Mouse (Mus musculus) c-Kit-positive CD71-negative TER-119-negative erythroid progenitor cells, embryonic 14.5 days (primary cell): Measurements from ENCODE around the gene Rgs11.
"Not testable (repeated sequence)": the region's sequence is repeated elsewhere in the genome, so short reads cannot be mapped to it uniquely, and the experiment has no call there.

Source experiments
- DNase-seq: peaks from one replicate; pipeline ENCODE4 v3.0.0-alpha.2; 2013; ENCODE audit warnings: low read depth

The Rgs11 gene

DNA sequence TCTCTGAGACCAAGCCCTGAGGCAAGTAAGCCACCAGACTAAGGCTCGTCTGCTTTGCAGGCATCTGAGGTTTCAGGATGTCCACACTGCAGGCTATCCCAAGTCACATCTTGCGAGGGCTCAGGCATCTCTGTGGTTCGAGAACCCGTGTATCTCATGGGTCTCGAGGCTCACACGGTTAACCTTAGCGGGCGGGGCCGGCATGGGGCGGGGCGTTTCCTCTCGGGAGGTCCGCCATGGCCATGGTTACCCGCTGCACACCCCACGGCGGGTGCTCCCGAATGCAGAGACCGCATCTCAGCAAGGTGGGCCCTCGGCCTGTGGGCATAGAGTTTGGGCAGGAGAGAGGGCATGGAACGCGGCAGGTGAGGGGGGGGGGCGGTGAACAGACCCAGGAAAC lies at the start of gene Rgs11:
Rgs11 (plus strand) TSS at position 215 of the 400 bp plus-strand sequence.
- DNase-seq, result no peak

- DNase-seq, result no peak
Measured at GRCm38 (mm10) chr17:26162736-26163135, 40.0 kb upstream of the Rgs11 start.

DNA sequence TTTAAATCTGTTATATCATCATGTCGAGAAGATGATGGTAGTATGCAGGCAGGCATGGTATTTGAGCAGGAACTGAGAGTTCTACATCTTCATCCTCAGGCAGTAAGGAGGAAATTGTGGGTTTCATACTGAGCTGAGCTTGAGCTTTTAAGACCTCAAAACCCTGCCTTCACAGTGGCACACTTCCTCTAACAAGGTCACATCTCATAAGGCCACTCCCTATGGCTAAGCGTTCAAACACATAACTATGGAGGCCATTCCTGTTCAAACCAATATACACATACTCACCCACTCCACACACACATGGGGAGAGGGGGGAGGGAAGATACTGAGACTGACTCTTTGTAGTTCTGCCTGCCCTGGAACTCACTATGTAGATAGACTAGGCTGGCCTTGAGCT lies 34.7 kb upstream of the Rgs11 start:
- DNase-seq, result peak; percentile 42

DNA sequence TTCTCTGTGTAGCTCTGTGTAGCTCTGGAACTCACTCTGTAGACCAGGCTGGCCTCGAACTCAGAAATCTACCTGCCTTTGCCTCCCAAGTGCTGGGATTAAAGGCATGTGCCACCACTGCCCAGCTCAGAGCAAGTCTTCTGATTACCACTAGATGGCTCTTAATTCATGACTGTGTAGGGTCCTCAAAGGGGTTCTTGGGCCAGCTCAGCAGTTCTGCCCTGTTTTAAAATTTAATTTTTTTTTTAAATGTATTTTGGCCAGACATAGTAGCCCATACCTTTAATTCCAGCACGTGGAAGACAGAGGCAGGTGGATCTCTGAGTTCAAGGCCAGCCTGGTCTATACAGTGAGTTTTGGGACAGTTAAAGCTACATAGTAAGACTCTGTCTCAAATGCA lies 27.5 kb upstream of the Rgs11 start:
- DNase-seq, result not testable (repeated sequence)

DNA sequence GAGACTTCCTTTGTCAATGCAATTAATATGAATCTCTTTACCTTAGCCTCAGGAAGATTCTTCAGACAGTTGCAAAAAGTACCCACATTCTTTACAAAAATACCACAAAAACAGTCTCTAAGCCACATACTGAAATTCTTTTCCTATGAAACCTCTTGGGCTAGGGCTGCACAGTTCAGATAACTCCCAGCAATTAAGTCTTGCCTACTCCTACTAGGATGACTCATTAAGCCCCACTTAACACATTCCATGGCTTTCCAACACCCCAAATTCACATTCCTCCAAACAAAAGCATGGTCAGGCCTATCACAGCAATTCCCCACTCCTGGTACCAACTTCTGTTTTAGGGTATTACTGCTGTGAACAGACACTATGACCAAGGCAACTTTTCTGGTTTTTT lies 24.1 kb upstream of the Rgs11 start:
- no peak for DNase-seq

DNA sequence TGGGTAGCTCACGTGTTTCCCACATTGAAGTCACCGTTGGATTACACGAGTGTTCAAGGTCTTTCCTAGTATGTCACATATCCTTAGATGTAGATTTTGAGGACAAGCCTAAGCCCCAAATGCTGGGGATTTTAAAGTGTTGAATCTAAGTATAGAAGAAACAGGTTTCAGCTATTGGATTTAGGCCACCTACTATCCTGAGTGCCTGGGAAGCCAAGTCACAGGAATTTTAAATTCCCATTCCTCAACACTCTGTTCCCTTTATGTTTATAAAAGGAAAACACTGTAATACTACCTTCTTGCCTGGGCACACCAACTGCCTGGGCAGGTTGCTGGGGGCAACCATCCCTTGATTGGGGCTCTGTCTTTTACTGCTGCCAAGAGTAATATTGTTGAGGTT lies 21.6 kb upstream of the Rgs11 start:
- no peak for DNase-seq

- DNase-seq, result no peak
Measured at GRCm38 (mm10) chr17:26187592-26187991, 15.2 kb upstream of the Rgs11 start.

DNA sequence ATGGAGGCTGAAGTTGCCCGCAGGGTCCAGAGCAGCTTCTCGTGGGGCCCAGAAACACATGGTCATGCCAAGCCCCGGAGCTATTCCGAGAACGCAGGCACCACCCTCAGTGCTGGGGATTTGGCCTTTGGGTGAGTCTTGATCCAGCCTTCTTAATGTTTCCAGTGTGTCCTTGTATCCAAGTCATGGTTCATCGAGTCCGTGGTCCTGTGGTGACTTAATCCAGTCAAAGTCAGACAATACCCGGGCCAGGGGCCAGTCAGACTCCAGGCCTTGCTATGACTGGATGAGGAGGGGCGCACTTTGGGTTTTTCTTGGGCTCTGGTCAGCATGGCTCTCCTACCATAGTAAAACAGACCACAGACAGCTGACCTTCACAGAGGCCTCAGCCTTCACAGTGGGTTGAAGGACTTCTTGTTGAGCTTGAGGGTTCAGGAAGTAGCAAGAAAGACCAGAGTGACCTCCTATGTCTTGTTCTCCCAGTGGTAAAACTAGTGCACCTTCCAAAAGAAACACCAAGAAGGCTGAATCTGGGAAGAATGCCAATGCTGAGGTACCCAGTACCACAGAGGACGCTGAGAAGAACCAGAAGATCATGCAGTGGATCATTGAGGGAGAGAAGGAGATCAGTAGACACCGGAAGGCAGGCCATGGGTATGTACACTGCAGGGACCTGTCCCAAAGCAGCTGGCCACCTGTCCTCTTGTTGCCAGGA lies 14.5 kb upstream of the Rgs11 start:
- DNase-seq, result no peak

- DNase-seq, result not testable (repeated sequence)
Measured at GRCm38 (mm10) chr17:26191486-26191885, 11.3 kb upstream of the Rgs11 start.

DNA sequence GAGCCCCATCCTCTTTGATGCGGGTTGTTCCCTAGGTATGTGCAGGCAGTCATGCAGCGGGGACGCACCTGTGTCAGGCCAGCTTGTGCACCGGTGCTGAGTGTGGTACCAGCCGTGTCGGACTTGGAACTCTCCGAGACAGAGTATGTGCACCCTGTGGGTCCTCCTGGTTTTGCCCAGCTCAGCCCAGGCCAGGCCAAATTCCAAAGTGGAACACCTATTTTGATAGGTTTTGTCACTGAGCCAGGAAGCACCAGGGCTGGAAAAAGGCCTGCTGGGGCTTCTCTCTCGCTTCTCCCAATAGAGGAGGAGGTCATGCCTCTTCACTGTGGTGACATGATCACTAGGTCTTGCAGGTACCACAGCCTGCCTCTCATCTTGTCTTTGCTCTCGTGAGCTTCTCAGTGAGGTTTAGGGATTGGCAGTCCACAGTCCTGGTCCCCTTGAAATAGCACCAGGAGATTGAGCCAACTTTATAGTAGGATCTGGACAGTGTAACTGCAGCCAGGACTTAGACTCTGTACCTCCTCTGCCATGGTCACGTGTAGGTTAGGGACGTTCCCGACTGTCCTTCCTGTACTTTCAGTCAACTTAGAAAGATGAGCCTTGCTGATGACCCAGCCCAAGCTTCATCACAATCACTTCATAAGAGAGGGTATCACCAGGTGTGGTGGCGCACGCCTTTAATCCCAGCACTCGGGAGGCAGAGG lies 10.1 kb upstream of the Rgs11 start:
- no peak for DNase-seq

- no peak for DNase-seq
Measured at GRCm38 (mm10) chr17:26198892-26199291, 3.9 kb upstream of the Rgs11 start, which contains the start of gene Pdia2. TSS of gene Pdia2 (minus strand) at chr17:26199087.

GRCm38 (mm10) chr17:26200831-26201705 lies 1.7 kb upstream of the Rgs11 start:
- no peak for DNase-seq

GRCm38 (mm10) chr17:26201998-26202397 lies 753 bp upstream of the Rgs11 start:
- no peak for DNase-seq

DNA sequence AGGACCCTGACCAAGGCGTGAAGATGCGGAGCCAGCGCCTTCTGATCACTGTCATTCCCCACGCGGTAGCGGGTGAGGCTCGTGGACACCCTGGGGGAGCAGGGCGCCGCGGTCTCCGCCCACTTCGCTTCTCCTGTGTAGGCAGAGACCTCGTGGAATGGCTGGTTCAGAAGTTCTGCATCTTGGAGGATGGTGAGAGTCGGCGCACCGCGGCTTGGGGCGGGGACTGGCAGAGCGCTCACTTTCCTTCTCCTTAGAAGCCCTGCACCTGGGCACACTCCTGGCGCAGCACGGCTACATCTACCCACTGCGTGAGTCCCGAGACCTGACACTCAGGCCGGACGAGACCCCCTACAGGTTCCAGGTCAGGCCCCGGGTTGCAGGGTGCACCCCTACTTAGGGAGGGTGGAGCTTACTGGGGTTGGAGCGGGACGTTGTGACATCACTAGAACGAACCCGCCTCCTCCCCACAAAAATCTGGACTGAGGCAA lies 615 bp downstream of the Rgs11 start:
- DNase-seq, result no peak

- no peak for DNase-seq
Measured at GRCm38 (mm10) chr17:26204766-26205165, 2.0 kb downstream of the Rgs11 start.

DNA sequence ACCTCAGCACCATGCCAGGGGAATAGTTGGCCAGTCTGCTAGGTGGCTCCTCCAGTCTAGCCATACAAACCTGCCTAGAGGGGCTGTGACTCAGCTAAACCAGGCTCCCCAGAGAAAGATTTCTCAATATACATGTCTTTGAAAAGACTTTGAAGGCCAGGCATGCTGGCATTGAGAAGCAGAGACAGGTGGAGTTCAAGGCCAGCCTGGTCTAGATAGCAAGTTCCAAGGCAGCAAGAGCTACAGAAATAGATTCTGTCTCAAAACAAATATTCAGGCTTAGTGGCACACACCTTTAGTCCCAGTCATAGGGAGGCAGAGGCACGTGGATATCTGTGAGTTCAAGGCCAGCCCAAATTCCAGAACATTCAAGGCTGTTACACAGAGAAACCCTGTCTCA lies 3.6 kb downstream of the Rgs11 start:
- no peak for DNase-seq

DNA sequence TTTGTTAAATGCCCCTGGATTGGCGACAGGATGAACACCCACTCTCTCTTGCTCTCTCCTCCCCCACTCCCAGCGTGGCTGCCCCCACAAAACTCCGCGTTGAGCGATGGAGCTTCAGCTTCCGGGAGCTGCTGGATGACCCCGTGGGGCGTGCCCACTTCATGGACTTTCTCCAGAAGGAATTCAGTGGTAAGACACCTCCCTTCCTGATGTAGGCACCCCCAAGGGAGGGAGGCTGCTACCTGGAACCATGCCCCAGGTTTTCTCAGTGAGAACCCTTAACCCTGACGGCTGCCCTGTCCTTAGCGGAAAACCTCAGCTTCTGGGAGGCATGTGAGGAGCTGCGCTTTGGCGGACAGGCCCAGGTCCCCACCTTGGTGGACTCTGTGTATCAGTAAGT lies 4.9 kb downstream of the Rgs11 start, which contains the start of gene Arhgdig:
Arhgdig (minus strand) TSS at position 101 of the 400 bp plus-strand sequence.
- DNase-seq, result no peak

- no peak for DNase-seq
Measured at GRCm38 (mm10) chr17:26212241-26212640, 9.5 kb downstream of the Rgs11 start.

- DNase-seq, result no peak
Measured at GRCm38 (mm10) chr17:26212681-26213080, 9.9 kb downstream of the Rgs11 start.

GRCm38 (mm10) chr17:26221508-26221907 lies 18.8 kb downstream of the Rgs11 start:
- DNase-seq, result no peak

DNA sequence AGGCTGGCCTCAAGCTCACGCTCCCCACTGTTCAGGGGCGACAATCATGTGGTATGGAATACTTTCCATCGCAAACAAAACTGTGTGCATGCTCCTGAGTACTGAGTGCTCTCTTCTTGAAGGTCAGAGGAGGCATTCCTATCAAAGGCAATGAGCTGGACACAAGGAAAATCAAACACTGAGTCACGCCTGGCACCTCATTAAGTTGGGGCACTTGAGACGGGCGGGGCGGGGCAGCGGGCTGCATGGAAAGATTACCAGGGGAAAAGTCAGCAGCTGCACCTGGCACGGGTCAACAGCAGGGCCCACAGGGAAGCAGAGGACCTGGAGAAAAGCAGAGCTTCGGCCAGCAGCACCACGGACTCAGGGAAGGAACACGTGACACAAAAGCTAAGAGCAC lies 22.4 kb downstream of the Rgs11 start:
- DNase-seq, result no peak

- DNase-seq, result no peak
Measured at GRCm38 (mm10) chr17:26229776-26230175, 27.0 kb downstream of the Rgs11 start.
